Mouse (Mus musculus) liver, adult 2 months (tissue): ENCODE data around the gene Atp6v0c. TPM values are rescaled to one million over a fixed set of nuclear protein-coding genes. Genes with fewer than 3 reads are reported as not detected.

Experiments used
- DNase-seq: peaks from one replicate; pipeline ENCODE4 v3.0.0-alpha.2; 2011; ENCODE audit warnings: low read depth, low spot score; ENCODE audit errors: extremely low read depth
- H3K27ac ChIP-seq: fragments of 200-500 bp; replicated peaks from 2 replicates; pipeline ENCODE4 v1.5.1; 2012; ENCODE audit warnings: low read depth, mild to moderate bottlenecking, control low read depth, inconsistent platforms, low read length; ENCODE audit not compliant: insufficient read depth
- H3K27me3 ChIP-seq: fragments of 200-500 bp; 2 replicates; pipeline ENCODE4 v1.6.1; 2012; ENCODE audit warnings: mild to moderate bottlenecking, moderate library complexity, low read length, inconsistent platforms; ENCODE audit not compliant: control insufficient read depth, insufficient read depth
- H3K36me3 ChIP-seq: fragments of 200-500 bp; 2 replicates; pipeline ENCODE4 v1.6.1; 2012; ENCODE audit warnings: low read length, inconsistent platforms; ENCODE audit not compliant: control insufficient read depth, insufficient read depth
- H3K4me1 ChIP-seq: fragments of 200-500 bp; 2 replicates; pipeline ENCODE4 v1.6.1; 2011; ENCODE audit warnings: low read length; ENCODE audit not compliant: control insufficient read depth, insufficient read depth
- H3K4me3 ChIP-seq: fragments of 200-500 bp; 2 replicates; pipeline ENCODE4 v1.5.1; 2011; ENCODE audit warnings: low read depth, mild to moderate bottlenecking, control low read depth, low read length, moderate library complexity; ENCODE audit not compliant: insufficient read depth
- H3K79me2 ChIP-seq: fragments of 200-500 bp; 2 replicates; pipeline ENCODE4 v1.6.1; 2012; ENCODE audit warnings: inconsistent platforms, mild to moderate bottlenecking, low read length, moderate library complexity; ENCODE audit not compliant: control insufficient read depth, insufficient read depth
- H3K9ac ChIP-seq: fragments of 200-500 bp; 2 replicates; pipeline ENCODE4 v1.6.1; 2012; ENCODE audit warnings: low read depth, mild to moderate bottlenecking, control low read depth, inconsistent platforms, low read length
- CTCF ChIP-seq: fragments of 200-500 bp; IDR thresholded peaks from 2 replicates; pipeline ENCODE4 v1.5.1; 2011; ENCODE audit warnings: low read depth, low read length, control low read depth
- POLR2A ChIP-seq: fragments of 200-500 bp; IDR thresholded peaks from 2 replicates; pipeline ENCODE4 v1.6.1; 2011; ENCODE audit warnings: low read length, control low read depth; ENCODE audit not compliant: insufficient read depth; ENCODE audit errors: extremely low read depth
- WGBS: fragments of 180-500 bp; shearing (Covaris S2); methylation state at CpG from one replicate; pipeline ENCODE4 v1.1.7; 2018; 5-methylcytosine and 5-hydroxymethylcytosine counted together
- polyA plus RNA-seq: library from polyadenylated mRNA; depleted of rRNA; stranded (reverse); fragments of >200 nt; gene quantifications from 2 replicates; pipeline ENCODE4 v1.2.3, GENCODE M21; 2012
- total RNA-seq: library from RNA; depleted of rRNA; stranded (reverse); fragments of >200 nt; gene quantifications from 2 replicates; pipeline ENCODE4 v1.2.3, GENCODE M21; 2014

Gene Atp6v0c
- total and polyA plus RNA-seq, 2 experiments = 40.0 to 644 TPM

GRCm38 (mm10) chr17:24203068-24203467 lies 33.6 kb upstream of the Atp6v0c start:
- 94% methylated on average over 4 of the region's 4 CpGs for WGBS
- Histone ChIP-seq H3K4me3 (no peak overlapping the region), H3K36me3 (no peaks in the 10 kb centered on the region), H3K9ac (no peak overlapping the region), H3K27ac (no peak overlapping the region), H3K79me2 (peaks cover 34% of the 10 kb centered on the region; the same call in 1 of the 2 replicates), H3K27me3 (no peaks in the 10 kb centered on the region), H3K4me1 (peaks cover 23% of the 10 kb centered on the region)
- TF ChIP-seq POLR2A (no peak), CTCF (no peak)
- no peak for DNase-seq

GRCm38 (mm10) chr17:24201092-24201491 lies 31.6 kb upstream of the Atp6v0c start:
- 90% methylated on average over 4 of the region's 4 CpGs for WGBS
- Histone ChIP-seq H3K79me2 (peaks cover 31% of the 10 kb centered on the region; the same call in 1 of the 2 replicates), H3K27ac (no peak overlapping the region), H3K27me3 (no peaks in the 10 kb centered on the region), H3K4me1 (peaks cover 19% of the 10 kb centered on the region), H3K4me3 (no peak overlapping the region), H3K9ac (no peak overlapping the region), H3K36me3 (no peaks in the 10 kb centered on the region)
- TF ChIP-seq POLR2A = no peak
- no peak for TF ChIP-seq CTCF
- no peak for DNase-seq

- no peak for TF ChIP-seq CTCF
- no peak for TF ChIP-seq POLR2A
- Histone ChIP-seq H3K36me3 (no peaks in the 10 kb centered on the region), H3K9ac (no peak overlapping the region; the same call in 1 of the 2 replicates), H3K27ac (no peak overlapping the region), H3K4me3 (no peak overlapping the region), H3K79me2 (peaks cover 27% of the 10 kb centered on the region; the same call in 1 of the 2 replicates), H3K4me1 (peaks cover 12% of the 10 kb centered on the region), H3K27me3 (no peaks in the 10 kb centered on the region)
- no peak for DNase-seq
- 80% methylated on average over 4 of the region's 4 CpGs for WGBS
Measured at GRCm38 (mm10) chr17:24199741-24200140, 30.2 kb upstream of the Atp6v0c start.

GRCm38 (mm10) chr17:24199252-24199651 lies 29.8 kb upstream of the Atp6v0c start:
- peaks cover 27% of the 10 kb centered on the region; the same call in 1 of the 2 replicates for H3K79me2 ChIP-seq
- H3K36me3 ChIP-seq = no peaks in the 10 kb centered on the region
- peaks cover 8% of the 10 kb centered on the region for H3K4me1 ChIP-seq
- H3K9ac ChIP-seq = no peak overlapping the region
- H3K27me3 ChIP-seq = no peaks in the 10 kb centered on the region
- no peak for TF ChIP-seq POLR2A
- TF ChIP-seq CTCF = no peak
- no peak overlapping the region for H3K4me3 ChIP-seq
- WGBS = 90% methylated on average over 4 of the region's 4 CpGs
- H3K27ac ChIP-seq = no peak overlapping the region
- DNase-seq = no peak

- WGBS = 77% methylated on average over 15 of the region's 15 CpGs
- Histone ChIP-seq H3K36me3 (no peaks in the 10 kb centered on the region), H3K4me3 (no peak overlapping the region), H3K9ac (no peak overlapping the region), H3K4me1 (peaks cover 14% of the 10 kb centered on the region), H3K27ac (no peak overlapping the region), H3K27me3 (no peaks in the 10 kb centered on the region), H3K79me2 (peaks cover 21% of the 10 kb centered on the region; the same call in 1 of the 2 replicates)
- TF ChIP-seq POLR2A (no peak), CTCF (no peak)
- no peak for DNase-seq
Measured at GRCm38 (mm10) chr17:24197032-24197824, 27.7 kb upstream of the Atp6v0c start.

- DNase-seq = peak; percentile 52
- H3K79me2 ChIP-seq = peaks cover 21% of the 10 kb centered on the region; the same call in 1 of the 2 replicates
- no peak overlapping the region for H3K4me3 ChIP-seq
- H3K9ac ChIP-seq = no peak overlapping the region
- no peaks in the 10 kb centered on the region for H3K36me3 ChIP-seq
- WGBS = 33% methylated on average over 2 of the region's 2 CpGs
- TF ChIP-seq CTCF (0 out of 2 replicates have a peak, but pooled peaks have one; percentile 10), POLR2A (no peak)
- H3K27me3 ChIP-seq = no peaks in the 10 kb centered on the region
- H3K4me1 ChIP-seq = peaks cover 14% of the 10 kb centered on the region
- H3K27ac ChIP-seq = no peak overlapping the region
Measured at GRCm38 (mm10) chr17:24195349-24195748, 25.8 kb upstream of the Atp6v0c start.
